Mouse (Mus musculus) forebrain, embryonic 14.5 days (tissue): ENCODE data around the gene Wars2. TPM values are rescaled to one million over a fixed set of nuclear protein-coding genes. Genes with fewer than 3 reads are reported as not detected.

Experiments used
- ATAC-seq: fragments of 200-750 bp; cut with Nextera tagmentation; 2 replicates; pipeline ENCODE4 v1.8.0; 2017; ENCODE audit warnings: mild to moderate bottlenecking, moderate library complexity
- DNase-seq: peaks from one replicate; pipeline ENCODE4 v3.0.0-alpha.2; 2015; ENCODE audit warnings: low spot score
- H3K27ac ChIP-seq: fragments of 300-500 bp; sonication (generic); 2 replicates; pipeline ENCODE4 v1.5.1; 2014; ENCODE audit warnings: low read depth, mild to moderate bottlenecking, control low read depth, low read length, moderate library complexity
- H3K27me3 ChIP-seq: fragments of 300-500 bp; sonication (generic); replicated peaks from 2 replicates; pipeline ENCODE4 v1.6.1; 2014; ENCODE audit warnings: low read length, control low read depth, mixed read lengths; ENCODE audit not compliant: control insufficient read depth, insufficient read depth
- H3K36me3 ChIP-seq: fragments of 300-500 bp; sonication (generic); 2 replicates; pipeline ENCODE4 v1.6.1; 2014; ENCODE audit warnings: low read length, control low read depth; ENCODE audit not compliant: control insufficient read depth, insufficient read depth
- H3K4me1 ChIP-seq: fragments of 300-500 bp; sonication (generic); 2 replicates; pipeline ENCODE4 v1.6.1; 2014; ENCODE audit warnings: antibody characterized with exemption, low read length, control low read depth; ENCODE audit not compliant: control insufficient read depth, insufficient read depth
- H3K4me2 ChIP-seq: fragments of 300-500 bp; sonication (generic); 2 replicates; pipeline ENCODE4 v1.6.1; 2014; ENCODE audit warnings: mild to moderate bottlenecking, control low read depth, low read length
- H3K4me3 ChIP-seq: fragments of 300-500 bp; sonication (generic); 2 replicates; pipeline ENCODE4 v1.5.1; 2014; ENCODE audit warnings: low read depth, low read length, control low read depth
- H3K9ac ChIP-seq: fragments of 300-500 bp; sonication (generic); 2 replicates; pipeline ENCODE4 v1.6.1; 2014; ENCODE audit warnings: mild to moderate bottlenecking, low read length, control low read depth, moderate library complexity
- H3K9me3 ChIP-seq: fragments of 300-500 bp; sonication (generic); replicated peaks from 2 replicates; pipeline ENCODE4 v1.6.1; 2016; ENCODE audit warnings: low read length, control low read depth, mixed read lengths; ENCODE audit not compliant: control insufficient read depth
- WGBS: fragments of 180-500 bp; shearing (Covaris S2); extraction: QIAGEN DNeasy Blood & Tissue Kit; methylation state at CpG from one replicate; pipeline ENCODE4 v1.1.7; 2014; 5-methylcytosine and 5-hydroxymethylcytosine counted together
- polyA plus RNA-seq: library from polyadenylated mRNA; unstranded; fragments of >200 nt; fragmentation: Nextera tagmentation; extraction: Ambion mirVana; gene quantifications from 2 replicates; pipeline ENCODE4 v1.2.1, GENCODE M21; 2014

Gene Wars2
- polyA plus RNA-seq, 1 experiment from 2014 or later, result 4.9 TPM

DNA sequence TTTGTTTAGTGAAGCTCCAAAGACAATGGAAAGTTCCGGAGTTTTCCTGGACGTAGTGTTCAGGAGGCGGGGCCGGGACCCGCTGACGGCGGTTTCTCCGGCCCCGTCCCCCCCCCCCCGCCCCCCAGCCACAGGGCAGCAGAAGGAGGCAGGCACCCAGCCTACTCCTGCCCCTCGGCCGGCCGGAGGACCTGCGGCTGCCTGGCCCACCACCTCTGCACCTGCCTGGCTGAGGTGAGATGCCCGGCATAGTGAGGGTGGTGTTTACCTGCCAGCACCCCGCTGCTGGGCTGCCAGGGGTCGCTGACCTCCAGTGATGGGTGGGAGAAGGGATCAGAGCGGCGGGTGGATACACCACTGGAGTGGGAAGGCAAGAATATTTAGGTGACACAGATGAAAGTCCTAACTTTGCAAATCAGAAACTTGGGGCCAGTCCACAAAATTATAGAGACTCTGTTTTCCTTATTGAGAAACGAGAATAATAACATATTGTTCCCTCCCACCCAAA lies 99.4 kb downstream of the Wars2 start, which contains the start of gene Tbx15:
Tbx15 (plus strand) TSS at position 169 of the 508 bp plus-strand sequence.
- no peak within 1 kb of the TSS for H3K27ac ChIP-seq
- no peaks in the 10 kb centered on the region for H3K36me3 ChIP-seq
- DNase-seq (no peak), ATAC-seq (no peak)
- H3K9me3 ChIP-seq, result no peaks in the 10 kb centered on the region
- peaks cover 95% of the 10 kb centered on the region for H3K27me3 ChIP-seq
- H3K4me2 ChIP-seq, result 0 out of 2 replicates have a peak within 1 kb of the TSS, but pooled peaks have one; percentile 12
- WGBS, result 0% methylated on average over 20 of the region's 20 CpGs
- no peak within 1 kb of the TSS for H3K9ac ChIP-seq
- no peaks in the 10 kb centered on the region for H3K4me1 ChIP-seq
- H3K4me3 ChIP-seq, result 0 out of 2 replicates have a peak within 1 kb of the TSS, but pooled peaks have one; percentile 6

DNA sequence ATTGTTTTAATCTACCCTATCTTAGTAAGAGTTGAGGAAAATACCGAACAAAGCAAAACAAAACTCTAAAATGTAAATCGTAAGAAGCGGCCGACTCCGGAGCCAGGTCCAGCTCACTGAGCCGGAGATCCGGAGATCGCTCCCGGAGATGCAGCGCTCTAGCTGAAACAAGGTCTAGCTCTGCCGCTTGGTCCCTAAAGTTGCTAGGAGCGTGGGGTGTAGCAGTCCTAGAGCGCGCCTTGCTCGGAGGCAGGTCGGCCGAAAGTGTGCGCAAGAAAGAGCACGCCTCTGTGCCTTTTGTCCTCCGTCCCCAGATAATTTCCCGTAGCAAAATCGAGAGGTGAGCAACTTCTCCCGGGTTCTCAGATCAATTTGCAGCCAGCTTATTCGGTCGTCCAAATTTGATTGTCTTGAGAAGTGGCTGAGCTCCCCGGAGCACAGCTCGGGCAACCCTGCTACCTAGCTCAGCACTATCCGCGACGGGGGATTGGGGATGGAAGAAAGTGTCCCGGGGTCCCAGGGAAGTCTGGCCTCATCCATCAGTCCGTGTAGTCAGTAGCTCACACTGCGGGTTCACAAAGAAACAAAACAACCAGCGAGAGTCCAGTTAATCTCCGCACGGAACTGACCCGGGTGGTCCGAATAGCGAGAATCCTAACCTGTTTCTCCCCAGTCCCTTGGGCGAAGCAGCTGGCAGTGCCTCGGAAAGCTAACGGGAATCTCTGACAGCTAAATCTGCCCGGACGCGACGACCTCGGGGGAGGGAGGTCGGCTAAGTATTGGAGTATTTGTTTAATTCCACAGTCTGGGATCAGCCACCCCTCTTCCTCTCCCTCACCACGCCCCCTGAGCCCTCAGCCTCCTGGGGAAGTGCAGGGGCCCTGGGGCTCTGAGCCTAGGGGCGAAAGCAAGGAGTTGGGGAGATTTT lies 100.2 kb downstream of the Wars2 start:
- under 1% methylated on average over 50 of the region's 50 CpGs for WGBS
- Histone ChIP-seq H3K27me3 (peaks cover 97% of the 10 kb centered on the region), H3K4me3 (0 out of 2 replicates have a peak overlapping the region, but pooled peaks have one; percentile 6), H3K4me1 (no peaks in the 10 kb centered on the region), H3K9ac (no peak overlapping the region), H3K9me3 (no peaks in the 10 kb centered on the region), H3K27ac (no peak overlapping the region), H3K36me3 (no peaks in the 10 kb centered on the region), H3K4me2 (0 out of 2 replicates have a peak overlapping the region, but pooled peaks have one; percentile 12)
- ATAC-seq, result no peak
- DNase-seq, result no peak

DNA sequence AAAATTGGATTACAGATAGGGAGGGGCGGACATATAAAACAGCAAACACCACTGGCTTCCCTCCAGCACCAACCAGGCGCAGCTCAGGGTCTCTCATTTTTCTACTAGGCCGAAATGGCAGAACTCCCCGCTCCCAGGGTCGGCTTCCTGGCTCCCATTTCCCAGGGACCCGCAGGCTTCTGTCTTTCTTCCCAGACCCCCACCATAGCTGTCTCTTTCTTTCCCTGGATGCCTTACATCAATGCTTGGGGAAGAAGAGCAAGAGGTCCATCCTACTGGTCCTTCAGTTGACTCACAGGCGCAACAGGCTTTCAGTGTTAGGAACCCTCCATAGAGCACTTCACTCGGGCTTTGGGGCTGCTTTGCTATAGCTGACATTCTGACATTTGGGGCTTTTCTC lies 101.6 kb downstream of the Wars2 start:
- peaks cover 99% of the 10 kb centered on the region for H3K27me3 ChIP-seq
- no peaks in the 10 kb centered on the region for H3K4me1 ChIP-seq
- ATAC-seq (no peak), DNase-seq (no peak)
- no peaks in the 10 kb centered on the region for H3K36me3 ChIP-seq
- no peak overlapping the region for H3K9ac ChIP-seq
- no peaks in the 10 kb centered on the region for H3K9me3 ChIP-seq
- H3K4me2 ChIP-seq, result no peak overlapping the region
- H3K27ac ChIP-seq, result no peak overlapping the region
- 1% methylated on average over 8 of the region's 8 CpGs for WGBS
- no peak overlapping the region for H3K4me3 ChIP-seq

DNA sequence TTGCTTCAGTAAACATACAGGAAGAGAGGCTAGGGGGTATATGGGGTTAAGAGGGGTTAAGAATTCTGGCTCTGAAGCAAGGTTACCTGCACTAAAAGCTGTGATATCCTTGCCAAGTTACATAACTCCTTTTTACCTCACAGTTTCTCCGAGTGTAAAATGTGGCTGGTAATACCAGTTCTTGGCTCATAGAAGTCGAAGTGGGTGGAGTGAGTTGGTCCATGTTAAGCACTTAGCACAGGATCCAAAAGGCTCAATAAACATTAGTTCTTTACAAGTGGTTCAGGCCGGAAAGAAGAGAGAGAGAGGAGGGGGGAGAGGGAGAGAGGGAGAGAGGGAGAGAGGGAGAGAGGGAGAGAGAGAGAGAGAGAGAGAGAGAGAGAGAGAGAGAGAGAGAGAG lies 104.5 kb downstream of the Wars2 start:
- no peaks in the 10 kb centered on the region for H3K36me3 ChIP-seq
- no peak for DNase-seq
- H3K4me2 ChIP-seq, result no peak overlapping the region
- WGBS, result 20% methylated on average over 3 of the region's 3 CpGs
- H3K4me1 ChIP-seq, result no peaks in the 10 kb centered on the region
- peaks cover 99% of the 10 kb centered on the region for H3K27me3 ChIP-seq
- H3K9me3 ChIP-seq, result no peaks in the 10 kb centered on the region
- no peak overlapping the region for H3K9ac ChIP-seq
- ATAC-seq, result no peak
- no peak overlapping the region for H3K27ac ChIP-seq
- H3K4me3 ChIP-seq, result no peak overlapping the region

DNA sequence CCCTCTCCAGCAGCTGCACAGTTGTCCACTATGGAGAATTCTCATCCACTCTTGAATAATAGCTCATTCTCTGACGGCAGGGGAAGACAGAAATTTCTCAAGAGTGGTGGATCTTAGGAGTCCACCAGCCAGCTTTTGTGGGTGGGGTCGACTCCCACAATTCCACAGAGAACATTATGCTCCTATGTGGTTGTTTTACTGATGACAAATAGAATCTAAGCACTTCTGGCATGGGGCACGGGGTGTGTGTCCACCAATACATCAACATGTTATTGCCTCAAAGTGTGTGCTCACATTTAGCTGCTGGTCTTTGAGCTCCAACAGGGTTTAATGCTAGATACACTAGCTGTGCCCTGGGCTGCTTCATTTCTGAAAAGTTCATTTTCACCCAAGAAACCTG lies 105.8 kb downstream of the Wars2 start:
- Histone ChIP-seq H3K9ac (no peak overlapping the region), H3K4me1 (no peaks in the 10 kb centered on the region), H3K4me2 (no peak overlapping the region), H3K9me3 (no peaks in the 10 kb centered on the region), H3K27ac (no peak overlapping the region), H3K27me3 (peaks cover 99% of the 10 kb centered on the region), H3K4me3 (no peak overlapping the region), H3K36me3 (no peaks in the 10 kb centered on the region)
- DNase-seq (no peak), ATAC-seq (no peak)
- WGBS, result 31% methylated on average over 3 of the region's 3 CpGs

DNA sequence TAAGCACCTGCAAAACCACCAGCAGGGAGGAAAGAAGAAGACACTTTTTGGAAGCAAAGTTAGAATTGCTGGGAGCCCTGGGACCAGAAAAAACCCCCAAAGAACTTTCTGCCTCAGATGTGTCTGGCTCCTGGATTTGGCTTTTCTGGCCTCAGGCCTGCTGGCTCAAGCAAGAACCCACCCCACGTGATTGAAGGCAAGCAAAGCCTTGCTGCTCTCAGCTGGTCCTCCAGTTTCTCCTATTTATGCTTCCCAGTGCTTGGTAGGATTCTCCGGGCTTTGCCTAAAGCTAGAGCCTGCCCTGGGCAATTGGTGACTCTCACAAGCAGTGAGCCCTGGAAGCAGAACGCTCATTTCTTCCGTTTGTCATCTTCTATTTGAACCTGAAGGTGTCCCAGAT lies 106.7 kb downstream of the Wars2 start:
- Histone ChIP-seq H3K27me3 (peaks cover 97% of the 10 kb centered on the region), H3K4me1 (no peaks in the 10 kb centered on the region), H3K4me2 (no peak overlapping the region), H3K36me3 (no peaks in the 10 kb centered on the region), H3K9ac (no peak overlapping the region), H3K4me3 (no peak overlapping the region), H3K9me3 (no peaks in the 10 kb centered on the region), H3K27ac (no peak overlapping the region)
- ATAC-seq, result no peak
- DNase-seq, result no peak
- WGBS, result 2% methylated on average over 4 of the region's 4 CpGs

DNA sequence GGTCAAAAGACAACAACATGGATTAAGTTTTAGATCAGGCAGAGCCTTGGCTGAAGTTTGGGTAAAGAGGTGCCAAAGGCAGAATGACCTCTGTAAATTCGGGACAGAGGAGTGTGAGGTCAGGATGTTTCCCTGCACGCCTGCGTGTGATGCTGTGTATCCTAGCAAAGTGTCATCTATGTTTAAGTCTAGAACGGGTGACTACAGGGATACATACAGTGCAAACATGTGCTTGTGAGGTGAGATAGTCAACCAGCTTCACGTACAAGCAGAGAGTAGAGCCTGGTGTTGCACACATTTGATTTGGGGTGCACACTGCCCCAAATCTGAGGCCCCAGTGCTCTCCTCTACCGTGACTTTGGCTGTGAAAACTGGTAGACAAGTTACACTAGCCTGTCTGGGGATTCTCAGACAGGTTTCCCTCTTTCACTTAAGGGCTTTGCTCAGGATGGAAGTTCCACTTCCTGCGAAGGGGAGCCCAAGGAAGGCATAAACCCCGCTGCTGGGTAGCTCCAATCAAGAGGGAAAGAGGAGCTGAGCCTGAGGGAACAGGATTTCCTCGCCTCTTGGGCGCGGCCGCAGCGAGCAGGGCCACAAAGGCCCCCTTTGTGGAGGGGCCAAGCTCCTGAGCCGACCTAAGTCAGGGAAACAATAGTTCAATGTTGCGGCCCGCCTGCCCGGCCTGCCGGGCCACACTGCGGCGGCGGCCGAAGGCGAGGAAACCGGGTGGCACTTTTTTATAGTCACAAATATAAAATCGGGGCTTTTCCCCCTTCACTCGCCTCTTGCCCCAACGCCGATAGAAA lies 107.3 kb downstream of the Wars2 start:
- Histone ChIP-seq H3K36me3 (no peaks in the 10 kb centered on the region), H3K9me3 (no peaks in the 10 kb centered on the region), H3K4me1 (no peaks in the 10 kb centered on the region), H3K4me3 (no peak overlapping the region), H3K4me2 (no peak overlapping the region), H3K9ac (no peak overlapping the region), H3K27me3 (peaks cover 97% of the 10 kb centered on the region), H3K27ac (no peak overlapping the region)
- ATAC-seq (no peak), DNase-seq (no peak)
- under 1% methylated on average over 28 of the region's 28 CpGs for WGBS

DNA sequence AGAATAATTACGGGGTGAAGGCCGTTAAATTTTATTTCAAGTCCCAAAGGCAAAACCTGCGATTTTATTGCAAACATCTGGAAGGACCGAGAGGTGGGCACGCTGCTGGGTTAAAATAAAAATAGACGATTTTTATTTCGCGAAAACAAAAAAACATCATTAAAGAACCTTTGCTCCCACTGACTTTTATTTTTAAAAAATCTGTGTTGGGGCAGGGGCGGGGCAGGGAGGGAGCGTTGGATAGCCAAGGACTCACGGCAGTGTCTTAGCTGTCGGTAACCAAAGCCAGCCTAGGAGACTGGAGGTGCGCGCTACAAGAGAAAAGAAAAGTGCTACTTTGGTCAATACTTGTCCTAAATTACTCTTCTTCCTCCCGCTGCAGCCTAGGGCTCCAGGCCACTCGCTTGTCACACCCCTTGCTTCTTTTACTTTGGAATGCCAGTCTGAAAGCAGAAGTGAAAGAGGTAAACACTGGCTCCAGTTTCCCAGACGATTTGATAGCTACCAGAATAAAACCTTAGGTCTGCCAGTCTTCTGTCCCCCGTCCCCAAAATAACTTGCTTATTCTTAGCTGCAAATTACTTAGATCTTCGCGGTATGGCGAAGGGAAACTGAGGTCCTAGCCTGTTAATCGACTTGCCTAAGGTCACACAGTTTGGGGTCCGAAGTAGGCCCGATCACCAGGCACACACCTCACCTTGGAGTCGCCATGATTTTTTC lies 108.1 kb downstream of the Wars2 start:
- no peak overlapping the region for H3K27ac ChIP-seq
- no peak overlapping the region for H3K4me3 ChIP-seq
- no peak overlapping the region for H3K9ac ChIP-seq
- ATAC-seq (no peak), DNase-seq (no peak)
- no peaks in the 10 kb centered on the region for H3K36me3 ChIP-seq
- no peak overlapping the region for H3K4me2 ChIP-seq
- WGBS, result under 1% methylated on average over 25 of the region's 25 CpGs
- peaks cover 3% of the 10 kb centered on the region; the same call in 1 of the 2 replicates for H3K4me1 ChIP-seq
- peaks cover 96% of the 10 kb centered on the region for H3K27me3 ChIP-seq
- H3K9me3 ChIP-seq, result no peaks in the 10 kb centered on the region
